Mouse (Mus musculus) midbrain, embryonic 14.5 days (tissue): ENCODE measurements around the gene Abcc4. TPM values are rescaled to one million over a fixed set of nuclear protein-coding genes. Genes with fewer than 3 reads are reported as not detected.

Source experiments
- ATAC-seq: fragments of 200-750 bp; cut with Nextera tagmentation; 2 replicates; pipeline ENCODE4 v1.8.0; 2017; ENCODE audit warnings: moderate number of reproducible peaks, moderate library complexity; ENCODE audit not compliant: low FRiP score, low TSS enrichment
- DNase-seq: peaks from one replicate; pipeline ENCODE4 v3.0.0-alpha.2; 2015
- H3K27ac ChIP-seq: fragments of 300-500 bp; sonication (generic); replicated peaks from 2 replicates; pipeline ENCODE4 v1.5.1; 2014; ENCODE audit warnings: mild to moderate bottlenecking, low read depth, low read length, moderate library complexity
- H3K27me3 ChIP-seq: fragments of 300-500 bp; sonication (generic); 2 replicates; pipeline ENCODE4 v1.6.1; 2014; ENCODE audit warnings: low read length, control low read depth, mixed read lengths; ENCODE audit not compliant: control insufficient read depth, insufficient read depth
- H3K36me3 ChIP-seq: fragments of 300-500 bp; sonication (generic); 2 replicates; pipeline ENCODE4 v1.6.1; 2014; ENCODE audit warnings: low read length, control low read depth; ENCODE audit not compliant: control insufficient read depth, insufficient read depth
- H3K4me1 ChIP-seq: fragments of 300-500 bp; sonication (generic); 2 replicates; pipeline ENCODE4 v1.6.1; 2014; ENCODE audit warnings: mild to moderate bottlenecking, antibody characterized with exemption, low read length, control low read depth; ENCODE audit not compliant: control insufficient read depth, insufficient read depth
- H3K4me2 ChIP-seq: fragments of 300-500 bp; sonication (generic); 2 replicates; pipeline ENCODE4 v1.6.1; 2014; ENCODE audit warnings: mild to moderate bottlenecking, low read length, moderate library complexity
- H3K4me3 ChIP-seq: fragments of 300-500 bp; sonication (generic); replicated peaks from 2 replicates; pipeline ENCODE4 v1.5.1; 2014; ENCODE audit warnings: low read depth, low read length
- H3K9ac ChIP-seq: fragments of 300-500 bp; sonication (generic); replicated peaks from 2 replicates; pipeline ENCODE4 v1.6.1; 2014; ENCODE audit warnings: mild to moderate bottlenecking, low read length, moderate library complexity
- H3K9me3 ChIP-seq: fragments of 300-500 bp; sonication (generic); 2 replicates; pipeline ENCODE4 v1.6.1; 2016; ENCODE audit warnings: low read length, control low read depth, mixed read lengths; ENCODE audit not compliant: control insufficient read depth
- WGBS: fragments of 180-500 bp; shearing (Covaris S2); extraction: QIAGEN DNeasy Blood & Tissue Kit; methylation state at CpG from one replicate; pipeline ENCODE4 v1.1.7; 2014; 5-methylcytosine and 5-hydroxymethylcytosine counted together
- microRNA-seq: library from miRNA; unstranded; fragments of <30 nt; microRNA quantifications from one replicate; pipeline ENCODE4, GENCODE M21; 2016
- polyA plus RNA-seq: library from polyadenylated mRNA; unstranded; fragments of >200 nt; fragmentation: Nextera tagmentation; extraction: Ambion mirVana; gene quantifications from 2 replicates; pipeline ENCODE4 v1.2.1, GENCODE M21; 2014

Gene Abcc4
- polyA plus RNA-seq, 1 experiment from 2014 or later, result 2.1 TPM

DNA sequence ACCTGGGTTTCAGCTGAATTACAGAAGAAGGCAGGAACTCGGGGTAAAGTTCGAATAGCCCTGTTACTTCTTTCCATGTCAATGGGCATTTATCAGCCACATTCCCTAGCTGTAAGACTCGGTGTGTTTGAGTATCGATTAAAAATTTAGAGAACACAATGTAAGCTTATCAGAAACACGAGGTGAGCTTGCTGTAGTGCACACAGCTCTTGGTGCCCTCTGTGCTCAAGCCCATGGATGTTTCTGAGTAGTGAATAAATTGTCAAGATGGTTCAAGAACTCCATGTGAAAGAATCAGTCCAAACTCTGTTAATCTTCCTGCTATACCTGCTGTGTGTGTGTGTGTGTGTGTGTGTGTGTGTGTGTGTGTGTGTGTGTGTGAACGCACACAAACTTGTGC is 272.2 kb downstream of the Abcc4 start:
- Histone ChIP-seq H3K9ac (no peak overlapping the region), H3K4me3 (no peak overlapping the region), H3K4me1 (peaks cover 19% of the 10 kb centered on the region; the same call in 1 of the 2 replicates), H3K4me2 (no peak overlapping the region), H3K36me3 (no peaks in the 10 kb centered on the region), H3K27ac (no peak overlapping the region), H3K9me3 (no peaks in the 10 kb centered on the region), H3K27me3 (peaks cover 18% of the 10 kb centered on the region)
- no peak for ATAC-seq
- DNase-seq, result no peak
- 11% methylated on average over 6 of the region's 6 CpGs for WGBS

Small RNA genes within 50 kb of the gene (microRNA-seq; reads per million reads assigned to microRNA genes)
- gene Mir6391, result not detected

Other genes with a start within 250 kb of the Abcc4 start
- 1.3 and 1.5 TPM in 2 replicates for gene Cldn10, start 81.7 kb upstream of the Abcc4 start, polyA plus RNA-seq
- 94.5 and 105 TPM in 2 replicates for gene Dzip1, start 219.2 kb upstream of the Abcc4 start, polyA plus RNA-seq
- gene Dnajc3, start 231.8 kb upstream of the Abcc4 start, polyA plus RNA-seq, result 17.7 and 21.9 TPM in 2 replicates